Mouse (Mus musculus) left cerebral cortex, adult 2 months (tissue): ENCODE measurements around the gene Ajap1. TPM values are rescaled to one million over a fixed set of nuclear protein-coding genes. Genes with fewer than 3 reads are reported as not detected.

Experiments
- DNase-seq, 2 experiments: peaks; one replicate each; pipeline ENCODE4 v3.0.0; 2021 to 2022; ENCODE audit warnings: low spot score in 2 of 2, mixed read lengths in 1 of 2; ENCODE audit errors: extremely low spot score in 1 of 2
- H3K27ac ChIP-seq: fragments of 200-600 bp; 2 replicates; pipeline ENCODE4 v1.8.1; 2022
- H3K4me3 ChIP-seq: fragments of 200-600 bp; 2 replicates; pipeline ENCODE4 v1.8.1; 2022
- CTCF ChIP-seq: fragments of 200-600 bp; IDR thresholded peaks from 2 replicates; pipeline ENCODE4 v1.8.1; 2022; ENCODE audit warnings: antibody characterized with exemption, mild to moderate bottlenecking, moderate library complexity
- intact Hi-C: fragments of 180-260 bp; cut with DNase I; formaldehyde crosslinking; loops from one replicate; pipeline ENCODE4 v1.15.1; 2025
- long read RNA-seq, 2 experiments: library from polyadenylated mRNA; stranded (forward); transcript quantifications; one replicate each; pipeline ENCODE4 v2.0.0; 2021; ENCODE audit warnings: borderline mapping rate in 2 of 2
- total RNA-seq, 2 experiments: library from RNA; stranded (reverse); gene quantifications; 2 replicates each; pipeline ENCODE4 v1.2.3; 2021

Gene Ajap1
- 10 to 100 TPM; 54.5 to 58.6 TPM for total RNA-seq
- long read RNA-seq, experiment 1, transcript Ajap1-201 (6 exons, 3,048 nt), result major isoform, 112 of 123 reads
- long read RNA-seq, experiment 1, partial matches to known transcripts, result 3 of 123 reads
- long read RNA-seq, experiment 1, other reads (novel, unspliced or antisense), result 7 of 123 reads
- long read RNA-seq, experiment 2, transcript Ajap1-201 (6 exons, 3,048 nt), result major isoform, 83 of 93 reads
- long read RNA-seq, experiment 2, partial matches to known transcripts, result 4 of 93 reads
- long read RNA-seq, experiment 2, other reads (novel, unspliced or antisense), result 6 of 93 reads

DNA sequence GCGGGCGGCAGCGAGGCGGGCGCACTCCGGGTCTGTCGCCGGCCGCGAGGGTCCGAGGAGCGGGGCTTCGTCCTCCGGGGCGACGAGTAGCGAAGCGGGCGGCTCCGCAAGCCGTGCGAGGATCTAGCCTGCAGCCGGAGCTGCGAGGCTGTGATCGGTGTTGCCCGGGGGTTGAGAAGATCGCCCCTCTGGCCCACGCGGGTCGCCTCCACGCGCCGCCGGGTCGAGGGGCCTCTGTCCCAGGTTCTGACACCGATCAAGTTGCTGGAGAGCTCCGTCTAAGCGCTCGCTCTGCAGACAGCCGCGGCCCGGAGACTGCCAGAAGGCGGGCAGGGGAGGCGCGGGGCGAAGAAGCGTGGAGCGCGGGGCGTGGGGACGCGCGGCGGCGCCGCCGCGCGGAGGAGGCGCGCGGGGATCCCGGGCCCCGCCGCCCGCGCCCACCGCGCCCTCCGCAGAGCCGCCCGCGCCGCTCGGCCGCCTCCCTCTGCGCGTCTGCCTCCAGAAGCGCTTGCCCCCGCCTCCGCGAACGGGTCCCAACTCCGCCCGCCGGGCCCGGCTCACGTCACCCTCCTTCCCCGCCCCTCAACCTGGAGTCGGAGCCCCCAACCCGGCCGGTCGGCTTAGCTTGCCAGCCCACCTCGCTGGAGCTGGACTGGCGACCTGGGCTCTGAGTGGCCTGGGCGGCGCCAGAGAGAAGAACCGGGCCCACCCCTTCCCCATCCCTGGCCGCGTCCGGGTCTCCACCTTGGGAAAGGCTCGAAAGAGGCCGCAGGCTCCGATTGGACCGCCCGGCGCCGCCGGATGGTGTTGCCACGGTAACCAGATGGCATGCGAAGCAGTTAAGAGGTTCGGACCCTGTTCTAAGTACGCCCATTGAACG, at the start of gene Ajap1:
TSS of gene Ajap1 (minus strand) at position 353 of the 880 bp plus-strand sequence.
- Histone ChIP-seq H3K4me3 (peak within 1 kb of the TSS; percentile 74), H3K27ac (peak within 1 kb of the TSS; percentile 92)
- TF ChIP-seq CTCF, result no peak
- intact Hi-C loops, result loop anchor here (5.0 to 10.0 kb wide), 6 partner anchors 305 to 955 kb away; no protein-coding TSS in a partner anchor
- peak; percentile 76 to 77 for DNase-seq

- DNase-seq, result no peak
- intact Hi-C loops, result no loop called here
- no peak overlapping the region for H3K4me3 ChIP-seq
- no peak for TF ChIP-seq CTCF
- no peak overlapping the region for H3K27ac ChIP-seq
Measured at GRCm38 (mm10) chr4:153530536-153530935, 47.9 kb upstream of the Ajap1 start.

DNA sequence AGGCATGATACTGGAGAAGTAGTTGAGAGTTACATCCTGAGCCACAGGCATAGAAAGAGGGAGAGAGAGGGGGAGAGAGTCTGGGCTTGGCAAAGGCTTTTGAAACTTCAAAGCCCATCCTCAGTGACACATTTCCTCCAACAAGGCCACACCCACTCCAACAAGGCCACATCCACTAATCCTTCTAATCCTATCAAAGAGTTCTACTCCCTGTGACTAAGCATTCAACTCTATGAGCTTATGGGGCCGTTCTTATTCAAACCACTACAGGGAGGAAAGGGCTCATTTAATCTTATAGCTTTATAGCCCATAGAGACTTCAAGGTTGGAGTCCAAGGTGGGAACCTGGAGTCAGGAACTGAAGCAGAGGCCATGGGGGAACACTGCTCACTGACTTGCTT, 39.0 kb upstream of the Ajap1 start:
- H3K4me3 ChIP-seq, result no peak overlapping the region
- DNase-seq, result no peak
- H3K27ac ChIP-seq, result no peak overlapping the region
- intact Hi-C loops, result no loop called here
- TF ChIP-seq CTCF, result no peak

DNA sequence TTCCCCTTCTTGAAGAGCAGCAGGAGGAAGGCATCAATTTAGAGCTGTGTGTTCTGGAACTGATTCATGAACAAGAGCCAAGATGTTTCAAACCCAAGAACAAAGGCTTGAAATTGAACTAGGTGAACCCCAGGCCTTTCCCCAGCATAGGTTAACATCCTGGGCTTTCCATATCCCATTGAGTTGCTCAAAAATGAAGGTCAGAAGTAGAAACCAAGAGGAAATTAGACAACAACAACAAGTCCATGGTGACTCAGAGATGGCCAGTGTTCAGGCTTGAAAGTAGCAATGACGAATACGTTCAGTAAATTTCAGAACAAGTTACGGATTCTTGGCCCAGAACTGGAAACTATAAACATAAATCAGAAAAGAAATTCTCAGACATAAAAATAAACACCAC, 37.3 kb upstream of the Ajap1 start:
- intact Hi-C loops, result no loop called here
- no peak for DNase-seq

GRCm38 (mm10) chr4:153519289-153519688, 36.7 kb upstream of the Ajap1 start:
- Histone ChIP-seq H3K27ac (no peak overlapping the region), H3K4me3 (no peak overlapping the region)
- TF ChIP-seq CTCF, result no peak
- intact Hi-C loops, result no loop called here
- no peak for DNase-seq

More for the DNA sequence above, 37.3 kb upstream of the Ajap1 start:
- no peak overlapping the region for H3K27ac ChIP-seq
- no peak overlapping the region for H3K4me3 ChIP-seq
- no peak for TF ChIP-seq CTCF

- DNase-seq, result no peak
- Histone ChIP-seq H3K4me3 (no peak overlapping the region), H3K27ac (no peak overlapping the region)
- intact Hi-C loops, result no loop called here
- TF ChIP-seq CTCF, result no peak
Measured at GRCm38 (mm10) chr4:153515786-153516185, 33.2 kb upstream of the Ajap1 start.

DNA sequence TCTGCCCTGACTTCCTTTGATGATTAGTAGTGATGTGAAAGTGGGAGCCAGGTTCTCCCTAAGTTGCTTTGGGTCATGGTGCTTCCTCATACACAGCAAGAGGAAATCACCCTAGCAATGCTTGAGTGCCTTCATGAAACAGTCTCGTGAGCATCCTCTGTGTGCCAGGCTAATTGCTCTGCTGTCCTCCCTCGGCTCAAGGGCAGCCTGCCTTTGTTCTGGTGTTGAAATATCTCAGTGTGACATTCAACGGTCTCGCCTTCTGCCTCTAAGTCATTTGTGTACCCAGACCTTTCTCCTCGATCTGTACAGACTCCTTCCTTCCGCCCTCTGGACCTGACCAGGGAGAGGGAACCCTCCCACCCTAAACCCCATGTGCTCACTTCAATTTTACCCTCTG, 31.5 kb upstream of the Ajap1 start:
- TF ChIP-seq CTCF, result no peak
- intact Hi-C loops, result no loop called here
- Histone ChIP-seq H3K27ac (no peak overlapping the region), H3K4me3 (no peak overlapping the region)
- no peak for DNase-seq

DNA sequence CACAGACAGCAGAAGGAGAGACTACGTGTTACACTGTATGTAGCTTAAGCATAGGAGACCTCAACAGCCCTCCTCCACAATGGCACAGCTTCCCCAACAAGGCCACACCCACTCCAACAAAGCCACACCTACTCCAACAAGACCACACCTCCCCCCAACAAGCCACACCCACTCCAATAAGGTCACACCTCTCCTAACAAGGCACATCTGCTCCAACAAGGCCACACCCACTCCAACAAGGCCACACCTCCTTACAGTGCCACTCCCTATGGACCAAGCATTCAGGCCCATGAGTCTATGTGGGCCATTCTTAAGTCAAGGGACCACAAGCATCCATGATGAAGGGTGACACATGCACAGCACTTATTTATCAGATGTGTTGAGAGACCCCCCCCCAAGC, 28.9 kb upstream of the Ajap1 start:
- DNase-seq, result no peak
- Histone ChIP-seq H3K4me3 (no peak overlapping the region), H3K27ac (no peak overlapping the region)
- no peak for TF ChIP-seq CTCF
- intact Hi-C loops, result no loop called here

DNA sequence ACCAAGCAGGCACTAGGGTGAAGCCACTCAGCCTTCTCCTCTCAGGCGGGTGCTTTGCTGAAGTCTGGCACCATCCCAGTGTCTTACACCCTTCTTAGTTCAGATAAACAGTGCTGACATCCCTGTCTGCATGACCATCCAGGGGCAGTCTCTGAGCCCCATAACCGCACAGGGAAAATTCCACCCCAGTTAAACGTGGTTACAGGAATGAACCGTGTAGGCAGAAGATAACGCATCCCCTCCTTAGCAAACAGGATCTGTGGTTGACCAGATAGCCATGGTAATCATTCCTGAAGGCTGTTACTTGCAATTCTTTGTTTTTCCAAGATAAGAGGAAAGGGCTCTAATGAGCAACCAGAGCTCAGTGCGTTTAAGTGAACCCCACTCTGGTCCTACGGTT, 19.3 kb upstream of the Ajap1 start:
- DNase-seq, result no peak
- TF ChIP-seq CTCF, result no peak
- intact Hi-C loops, result no loop called here
- Histone ChIP-seq H3K27ac (no peak overlapping the region), H3K4me3 (no peak overlapping the region)

GRCm38 (mm10) chr4:153492444-153492843, 9.8 kb upstream of the Ajap1 start:
- TF ChIP-seq CTCF, result no peak
- intact Hi-C loops, result no loop called here

DNA sequence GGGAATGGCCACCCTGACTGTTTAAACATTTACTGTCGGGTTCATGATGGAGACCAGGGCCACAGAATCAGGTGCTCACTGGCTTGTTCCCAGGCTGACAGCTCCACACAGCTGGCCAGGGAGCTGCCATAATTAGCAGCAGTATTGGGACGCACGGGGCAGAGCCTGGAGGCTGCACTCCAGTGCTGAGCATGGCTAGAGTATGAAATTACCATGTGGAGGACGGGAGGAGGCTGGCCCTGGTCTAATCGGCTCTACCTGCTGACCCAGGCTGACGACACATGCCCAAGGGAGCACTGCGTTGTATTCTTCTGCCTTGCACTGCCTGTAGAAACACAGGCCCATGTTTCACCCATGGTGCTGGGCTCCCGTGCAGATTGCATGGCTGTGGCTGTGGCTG, 6.5 kb upstream of the Ajap1 start:
- no peak for TF ChIP-seq CTCF
- intact Hi-C loops, result loop anchor here (10.0 kb wide), 2 partner anchors 336 to 474 kb away; no protein-coding TSS in a partner anchor

More at GRCm38 (mm10) chr4:153492444-153492843, 9.8 kb upstream of the Ajap1 start:
- H3K4me3 ChIP-seq, result no peak overlapping the region
- DNase-seq, result no peak
- H3K27ac ChIP-seq, result no peak overlapping the region

DNA sequence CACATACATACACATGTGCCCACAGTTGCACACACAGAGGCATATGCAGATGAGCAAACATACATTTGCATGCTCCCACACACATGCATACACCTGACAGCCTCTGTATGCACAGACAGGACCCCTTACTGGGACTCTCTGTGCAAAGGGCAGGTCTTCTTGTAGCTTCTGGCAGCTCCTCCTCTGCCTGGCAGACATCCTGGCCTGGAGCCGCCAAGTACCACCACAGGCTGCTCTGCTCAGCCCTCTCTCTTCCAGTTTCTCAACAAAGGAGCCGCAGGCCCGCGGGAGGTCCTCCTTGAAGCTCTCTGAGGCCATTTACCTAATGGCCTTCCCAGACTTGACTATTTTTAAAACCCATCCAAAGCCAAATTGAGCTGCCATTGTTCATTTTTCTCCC, 3.3 kb upstream of the Ajap1 start:
- no peak for DNase-seq
- Histone ChIP-seq H3K4me3 (no peak overlapping the region), H3K27ac (no peak overlapping the region)
- no peak for TF ChIP-seq CTCF
- intact Hi-C loops, result loop anchor here (10.0 kb wide), 2 partner anchors 339 to 471 kb away; no protein-coding TSS in a partner anchor

More for the DNA sequence above, 6.5 kb upstream of the Ajap1 start:
- no peak for DNase-seq
- no peak overlapping the region for H3K4me3 ChIP-seq
- H3K27ac ChIP-seq, result no peak overlapping the region
